Mouse (Mus musculus) small intestine, adult 2 months (tissue): ENCODE measurements at regions not wholly inside any gene's neighbourhood (a gene's known extent, or its start where the extent isn't known, plus 50 kb on each side); places are given as distances from the start of the nearest gene placed in this dataset.

ENCODE experiments used
- CTCF ChIP-seq: fragments of 200-500 bp; IDR thresholded peaks from 2 replicates; pipeline ENCODE4 v1.5.1; 2012; ENCODE audit warnings: low read depth, mild to moderate bottlenecking, control low read depth, inconsistent platforms, low read length, moderate library complexity, mixed read lengths; ENCODE audit not compliant: insufficient replicate concordance, insufficient read length; ENCODE audit errors: extremely low read depth
- POLR2A ChIP-seq: fragments of 200-500 bp; IDR thresholded peaks from 2 replicates; pipeline ENCODE4 v1.6.1; 2012; ENCODE audit warnings: low read depth, mild to moderate bottlenecking, control low read depth, inconsistent platforms, low read length, moderate library complexity

DNA sequence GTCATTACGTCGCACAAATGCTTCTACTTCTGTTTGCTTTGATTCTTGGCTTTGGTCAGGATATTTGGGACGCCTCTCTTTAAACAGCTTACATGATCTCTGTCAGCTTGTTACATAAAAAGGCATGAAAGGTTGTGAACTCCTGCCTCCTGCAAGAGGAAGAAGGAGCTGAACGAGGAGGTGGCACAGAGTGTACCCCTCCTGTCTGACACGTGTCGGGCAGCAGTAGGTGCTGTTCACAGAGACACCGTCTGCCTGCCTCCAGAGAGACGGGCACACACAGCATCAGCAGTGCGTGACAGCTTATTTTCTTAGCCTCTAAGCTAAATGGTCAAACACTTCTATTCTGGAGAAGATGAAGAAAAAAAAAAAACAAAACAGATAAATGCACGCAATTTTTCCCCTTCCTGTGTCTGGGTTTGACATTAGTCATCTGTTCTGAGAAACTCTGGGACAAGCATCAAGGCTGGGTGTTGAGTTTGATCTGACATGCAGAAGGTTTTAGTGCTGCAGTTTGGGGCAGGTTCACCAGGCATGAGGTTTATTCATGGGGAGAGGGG, 174.1 kb downstream of the Cog6 start:
- TF ChIP-seq POLR2A (no peak), CTCF (no peak)
